ENCODE assay signal across 32 mouse cellular contexts in the genomic region with DNA sequence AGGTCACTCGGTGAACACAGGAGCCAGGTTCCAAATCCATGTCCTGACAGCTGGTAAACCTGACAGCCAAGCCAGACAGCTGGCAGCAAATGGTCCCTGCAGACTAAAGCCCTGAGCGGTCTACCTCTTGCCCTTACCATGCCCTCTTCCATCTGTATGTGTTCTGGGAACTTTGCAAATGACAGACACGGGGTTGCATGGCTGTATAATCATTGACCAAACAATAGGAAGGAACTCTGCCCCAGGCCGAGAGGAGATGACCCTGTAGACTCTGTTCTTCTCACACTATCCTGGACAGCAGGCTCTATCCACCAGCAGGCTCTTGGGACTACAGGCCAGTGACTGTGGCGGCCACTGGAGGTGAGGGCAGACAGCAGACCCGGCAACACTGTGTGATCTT. TPM values are rescaled to one million over a fixed set of nuclear protein-coding genes. Genes with fewer than 3 reads are reported as not detected.
DNase-seq lines count a peak whose midpoint lies in the region; ATAC-seq and TF ChIP-seq lines count a peak whose summit lies in the region.
"Had no signal": no experiment of that assay in that cellular context is flagged by ENCODE, and none has a peak within 500 bp of the region (broad histone marks: within the 10 kb centered on the region; RNA-seq: fewer than 3 reads in every experiment).

No protein-coding gene starts in this region.

- H3K9me3 ChIP-seq in kidney, embryonic 15.5 days (replicated peaks), result no peaks in the 10 kb centered on the region
- no peaks in the 10 kb centered on the region for H3K9me3 ChIP-seq in kidney, postnatal 0 days (replicated peaks; ENCODE audit: low read length)
- H3K9me3 ChIP-seq in kidney, embryonic 14.5 days (ENCODE audit: control insufficient read depth, low read length), result no peaks in the 10 kb centered on the region
- H3K9me3 ChIP-seq in liver, embryonic 14.5 days (ENCODE audit: control insufficient read depth, low read length), result no peaks in the 10 kb centered on the region
- H3K9me3 ChIP-seq in liver, embryonic 11.5 days (ENCODE audit: control insufficient read depth, low read length), result no peaks in the 10 kb centered on the region
- H3K9me3 ChIP-seq in liver, postnatal 0 days (ENCODE audit: low read length), result no peaks in the 10 kb centered on the region
- H3K9me3 ChIP-seq: embryonic facial prominence, embryonic 10.5 days; embryonic facial prominence, embryonic 13.5 days; forebrain, embryonic 12.5 days; forebrain, embryonic 15.5 days; G1E; heart, embryonic 12.5 days; heart, embryonic 15.5 days; hindbrain, embryonic 10.5 days; hindbrain, embryonic 13.5 days had no signal

- ATAC-seq in kidney, embryonic 15.5 days (replicated peaks; ENCODE audit: low FRiP score), result no peak
- no peak for ATAC-seq in kidney, postnatal 0 days (replicated peaks; ENCODE audit: low FRiP score, low read depth)
- no peak for ATAC-seq in kidney, embryonic 14.5 days (ENCODE audit: low FRiP score, low TSS enrichment)
- ATAC-seq in liver, embryonic 14.5 days (ENCODE audit: insufficient read depth), result 0 out of 2 replicates have a peak, but pooled peaks have one; percentile 11
- ATAC-seq in liver, embryonic 11.5 days (replicated peaks; ENCODE audit: low FRiP score), result no peak
- ATAC-seq in liver, postnatal 0 days, result peak; percentile 61
- ATAC-seq: forebrain, embryonic 15.5 days; Patski had no signal

- WGBS in kidney, adult 2 months, result 48% methylated on average over 6 of the region's 6 CpGs
- 73% methylated on average over 6 of the region's 6 CpGs for WGBS in kidney, embryonic 15.5 days
- WGBS in kidney, postnatal 0 days, result 64% methylated on average over 6 of the region's 6 CpGs
- 73% methylated on average over 6 of the region's 6 CpGs for WGBS in kidney, embryonic 14.5 days
- 50% methylated on average over 6 of the region's 6 CpGs for WGBS in liver, embryonic 14.5 days (ENCODE audit: insufficient replicate concordance)
- 69% methylated on average over 6 of the region's 6 CpGs for WGBS in liver, embryonic 11.5 days
- 59% methylated on average over 6 of the region's 6 CpGs for WGBS in liver, postnatal 0 days (ENCODE audit: insufficient replicate concordance)

- no peak overlapping the region for H3K4me3 ChIP-seq in kidney, adult 2 months (ENCODE audit: insufficient read depth, low read depth, low read length)
- H3K4me3 ChIP-seq in kidney, embryonic 15.5 days (replicated peaks), result no peak overlapping the region
- no peak overlapping the region for H3K4me3 ChIP-seq in kidney, postnatal 0 days (replicated peaks; ENCODE audit: low read depth, low read length)
- no peak overlapping the region for H3K4me3 ChIP-seq in kidney, embryonic 14.5 days (ENCODE audit: low read length)
- no peak overlapping the region for H3K4me3 ChIP-seq in liver, embryonic 14.5 days (ENCODE audit: insufficient read depth in 1 of 2, low read depth in 2 of 2, low read length in 2 of 2)
- H3K4me3 ChIP-seq in liver, embryonic 11.5 days (ENCODE audit: low read depth, low read length), result no peak overlapping the region
- no peak overlapping the region for H3K4me3 ChIP-seq in liver, postnatal 0 days (ENCODE audit: low read depth, low read length)
- H3K4me3 ChIP-seq: embryonic facial prominence, embryonic 10.5 days; embryonic facial prominence, embryonic 13.5 days; erythroblast, embryonic 14.5 days; forebrain, embryonic 12.5 days; forebrain, embryonic 15.5 days; heart, embryonic 12.5 days; heart, embryonic 15.5 days; hindbrain, embryonic 10.5 days; hindbrain, embryonic 13.5 days had no signal

- H3K27me3 ChIP-seq in kidney, adult 2 months (replicated peaks; ENCODE audit: control insufficient read depth, insufficient read depth, low read length), result no peaks in the 10 kb centered on the region
- 0 out of 2 replicates have a peak, but pooled peaks cover under 1% of the 10 kb centered on the region for H3K27me3 ChIP-seq in kidney, embryonic 15.5 days
- H3K27me3 ChIP-seq in kidney, postnatal 0 days (ENCODE audit: insufficient read depth, low read length), result no peaks in the 10 kb centered on the region
- H3K27me3 ChIP-seq in kidney, embryonic 14.5 days (ENCODE audit: control insufficient read depth, insufficient read depth, low read length), result no peaks in the 10 kb centered on the region
- no peaks in the 10 kb centered on the region for H3K27me3 ChIP-seq in liver, embryonic 14.5 days (ENCODE audit: control insufficient read depth, insufficient read depth, low read length)
- peaks cover 5% of the 10 kb centered on the region for H3K27me3 ChIP-seq in liver, embryonic 11.5 days (replicated peaks; ENCODE audit: control insufficient read depth, insufficient read depth, low read length)
- H3K27me3 ChIP-seq in liver, postnatal 0 days (ENCODE audit: insufficient read depth, low read length), result 0 out of 2 replicates have a peak, but pooled peaks cover 2% of the 10 kb centered on the region
- H3K27me3 ChIP-seq: embryonic facial prominence, embryonic 13.5 days; forebrain, embryonic 15.5 days; heart, embryonic 15.5 days; hindbrain, embryonic 13.5 days had no signal

- H3K36me3 ChIP-seq in kidney, adult 2 months (ENCODE audit: control insufficient read depth, insufficient read depth, low read length), result no peaks in the 10 kb centered on the region
- H3K36me3 ChIP-seq in kidney, embryonic 15.5 days, result no peaks in the 10 kb centered on the region
- H3K36me3 ChIP-seq in kidney, postnatal 0 days (ENCODE audit: insufficient read depth, low read length), result no peaks in the 10 kb centered on the region
- no peaks in the 10 kb centered on the region for H3K36me3 ChIP-seq in kidney, embryonic 14.5 days (ENCODE audit: control insufficient read depth, insufficient read depth, low read length)
- H3K36me3 ChIP-seq in liver, embryonic 14.5 days (replicated peaks; ENCODE audit: control insufficient read depth, insufficient read depth, low read depth), result no peaks in the 10 kb centered on the region
- no peaks in the 10 kb centered on the region for H3K36me3 ChIP-seq in liver, embryonic 11.5 days (ENCODE audit: control insufficient read depth, insufficient read depth, low read length)
- no peaks in the 10 kb centered on the region for H3K36me3 ChIP-seq in liver, postnatal 0 days (replicated peaks; ENCODE audit: insufficient read depth, low read length)
- H3K36me3 ChIP-seq: embryonic facial prominence, embryonic 10.5 days; embryonic facial prominence, embryonic 13.5 days; forebrain, embryonic 12.5 days; forebrain, embryonic 15.5 days; G1E; heart, embryonic 12.5 days; heart, embryonic 15.5 days; hindbrain, embryonic 10.5 days; hindbrain, embryonic 13.5 days had no signal

- DNase-seq in kidney, adult 2 months, result peak; percentile 55
- DNase-seq in kidney, postnatal 0 days (ENCODE audit: low spot score), result peak; percentile 9
- no peak for DNase-seq in liver, embryonic 14.5 days (ENCODE audit: low read depth in 3 of 3, low spot score in 3 of 3)
- no peak for DNase-seq in liver, embryonic 11.5 days (ENCODE audit: low spot score)
- DNase-seq in liver, postnatal 0 days, result no peak
- no peak for DNase-seq in cerebellum, adult 18-20 months
- DNase-seq: adrenal gland, adult 2 months; adrenal gland, postnatal 14 days; B cell, adult 2 months; cerebellum, adult 11 months; cerebellum, adult 8-10 months; cerebellum, postnatal 10 days; cerebellum, postnatal 36 days; embryo, embryonic 11 days; gastrocnemius, postnatal 25 days; heart, adult 18-20 months; heart, postnatal 10 days; heart, postnatal 36 days had no signal

- H3K27ac ChIP-seq in kidney, adult 2 months (ENCODE audit: insufficient read depth, low read depth, low read length), result no peak overlapping the region
- H3K27ac ChIP-seq in kidney, embryonic 15.5 days, result no peak overlapping the region
- H3K27ac ChIP-seq in kidney, postnatal 0 days, result no peak overlapping the region
- no peak overlapping the region for H3K27ac ChIP-seq in kidney, embryonic 14.5 days (ENCODE audit: low read depth, low read length)
- no peak overlapping the region for H3K27ac ChIP-seq in liver, embryonic 14.5 days
- H3K27ac ChIP-seq in liver, embryonic 11.5 days (ENCODE audit: low read depth, low read length), result no peak overlapping the region
- H3K27ac ChIP-seq in liver, postnatal 0 days (ENCODE audit: low read depth), result no peak overlapping the region
- H3K27ac ChIP-seq: embryonic facial prominence, embryonic 10.5 days; embryonic facial prominence, embryonic 13.5 days; forebrain, embryonic 12.5 days; forebrain, embryonic 15.5 days; heart, embryonic 15.5 days; hindbrain, embryonic 10.5 days; hindbrain, embryonic 13.5 days had no signal

- no peak overlapping the region for H3K9ac ChIP-seq in kidney, embryonic 15.5 days
- no peak overlapping the region for H3K9ac ChIP-seq in kidney, postnatal 0 days (ENCODE audit: low read depth, low read length)
- no peak overlapping the region for H3K9ac ChIP-seq in kidney, embryonic 14.5 days (ENCODE audit: low read depth, low read length)
- H3K9ac ChIP-seq in liver, embryonic 14.5 days (replicated peaks), result no peak overlapping the region
- H3K9ac ChIP-seq in liver, embryonic 11.5 days (ENCODE audit: low read depth, low read length), result no peak overlapping the region
- no peak overlapping the region for H3K9ac ChIP-seq in liver, postnatal 0 days (replicated peaks)
- H3K9ac ChIP-seq: embryonic facial prominence, embryonic 13.5 days; forebrain, embryonic 12.5 days; forebrain, embryonic 15.5 days; heart, embryonic 12.5 days; heart, embryonic 15.5 days; hindbrain, embryonic 13.5 days had no signal

- 0 out of 2 replicates have a peak, but pooled peaks have one; percentile 5 for TF ChIP-seq CTCF in kidney, adult 2 months (conservative IDR thresholded peaks at IDR 0.05; ENCODE audit: insufficient read depth, insufficient read length, low read depth, low read length)
- TF ChIP-seq CTCF in kidney, postnatal 0 days (IDR thresholded peaks at IDR 0.05; ENCODE audit: low read depth), result no peak
- no peak for TF ChIP-seq CTCF in liver, embryonic 14.5 days (IDR thresholded peaks at IDR 0.05; ENCODE audit: low read depth)
- TF ChIP-seq CTCF in liver, postnatal 0 days (IDR thresholded peaks at IDR 0.05; ENCODE audit: low read depth), result no peak

- H3K4me1 ChIP-seq in kidney, adult 2 months (ENCODE audit: control insufficient read depth, insufficient read depth, low read length), result no peaks in the 10 kb centered on the region
- H3K4me1 ChIP-seq in kidney, embryonic 15.5 days, result 0 out of 2 replicates have a peak, but pooled peaks cover 5% of the 10 kb centered on the region
- no peaks in the 10 kb centered on the region for H3K4me1 ChIP-seq in kidney, postnatal 0 days (replicated peaks; ENCODE audit: insufficient read depth, low read length)
- no peaks in the 10 kb centered on the region for H3K4me1 ChIP-seq in kidney, embryonic 14.5 days (ENCODE audit: control insufficient read depth, insufficient read depth, low read length)
- no peaks in the 10 kb centered on the region for H3K4me1 ChIP-seq in liver, embryonic 14.5 days (replicated peaks; ENCODE audit: control insufficient read depth in 2 of 2, insufficient read depth in 2 of 2, low read length in 1 of 2)
- H3K4me1 ChIP-seq in liver, embryonic 11.5 days (replicated peaks; ENCODE audit: control insufficient read depth, insufficient read depth, low read length), result 0 out of 2 replicates have a peak, but pooled peaks cover 2% of the 10 kb centered on the region
- H3K4me1 ChIP-seq in liver, postnatal 0 days (ENCODE audit: insufficient read depth), result peaks cover 5% of the 10 kb centered on the region; the same call in 1 of the 2 replicates
- H3K4me1 ChIP-seq: embryonic facial prominence, embryonic 10.5 days; embryonic facial prominence, embryonic 13.5 days; forebrain, embryonic 12.5 days; forebrain, embryonic 15.5 days; hindbrain, embryonic 10.5 days; hindbrain, embryonic 13.5 days had no signal

- H3K4me2 ChIP-seq in kidney, embryonic 15.5 days, result no peak overlapping the region
- H3K4me2 ChIP-seq in kidney, postnatal 0 days (ENCODE audit: low read length), result no peak overlapping the region
- H3K4me2 ChIP-seq in kidney, embryonic 14.5 days (replicated peaks; ENCODE audit: low read depth, low read length), result no peak overlapping the region
- H3K4me2 ChIP-seq in liver, embryonic 14.5 days (ENCODE audit: low read depth), result no peak overlapping the region
- H3K4me2 ChIP-seq in liver, embryonic 11.5 days, result no peak overlapping the region
- H3K4me2 ChIP-seq in liver, postnatal 0 days (ENCODE audit: low read depth, low read length), result 0 out of 2 replicates have a peak overlapping the region, but pooled peaks have one; percentile 26
- H3K4me2 ChIP-seq: embryonic facial prominence, embryonic 13.5 days; forebrain, embryonic 12.5 days; forebrain, embryonic 15.5 days; heart, embryonic 12.5 days; heart, embryonic 15.5 days; hindbrain, embryonic 13.5 days had no signal

- no peak for TF ChIP-seq POLR2A in kidney, adult 2 months (IDR thresholded peaks at IDR 0.05; ENCODE audit: low read depth, low read length)

- TF ChIP-seq EP300 in liver, embryonic 14.5 days (IDR thresholded peaks at IDR 0.05; ENCODE audit: low read depth), result no peak
- no peak for TF ChIP-seq EP300 in liver, postnatal 0 days (IDR thresholded peaks at IDR 0.05; ENCODE audit: low read depth)

RNA-seq across cellular contexts. Expression of gene Cib4, which starts 11.0 kb away (rescaled TPM):
- not detected in 2 replicates for polyA plus RNA-seq in kidney, adult 2 months (2012; rRNA removed)
- not detected in 2 replicates for polyA plus RNA-seq in kidney, embryonic 15.5 days (2015; fragmentation: Nextera tagmentation; extraction: Ambion mirVana)
- polyA plus RNA-seq in kidney, postnatal 0 days (2015; fragmentation: Nextera tagmentation; extraction: Ambion mirVana), result not detected in 2 replicates
- polyA plus RNA-seq in kidney, embryonic 14.5 days (2014; fragmentation: Nextera tagmentation; extraction: Ambion mirVana), result not detected in 2 replicates
- not detected in 2 replicates for polyA plus RNA-seq in liver, embryonic 14.5 days (2012; rRNA removed)
- not detected in 2 replicates for polyA plus RNA-seq in liver, embryonic 14.5 days (2014; fragmentation: Nextera tagmentation; extraction: Ambion mirVana)
- not detected in 2 replicates for polyA plus RNA-seq in liver, embryonic 11.5 days (2014; fragmentation: Nextera tagmentation; extraction: Ambion mirVana)
- polyA plus RNA-seq in liver, postnatal 0 days (2015; fragmentation: Nextera tagmentation; extraction: Ambion mirVana), result not detected in 2 replicates
- polyA plus RNA-seq: cortical plate, adult 2 months; embryonic facial prominence, embryonic 10.5 days; embryonic facial prominence, embryonic 13.5 days; erythroblast, embryonic 14.5 days; forebrain, embryonic 12.5 days; forebrain, embryonic 15.5 days; G1E; heart, embryonic 12.5 days; heart, embryonic 15.5 days; hindbrain, embryonic 10.5 days; hindbrain, embryonic 13.5 days; Patski had no signal

RNA-seq across cellular contexts. Expression of gene Kcnk3, which starts 53.3 kb away (rescaled TPM):
- polyA plus RNA-seq in kidney, adult 2 months (2012; rRNA removed), result 25.0 and 30.0 TPM in 2 replicates
- 2.7 and 8.0 TPM in 2 replicates for polyA plus RNA-seq in kidney, embryonic 15.5 days (2015; fragmentation: Nextera tagmentation; extraction: Ambion mirVana)
- 1.8 and 2.0 TPM in 2 replicates for polyA plus RNA-seq in kidney, postnatal 0 days (2015; fragmentation: Nextera tagmentation; extraction: Ambion mirVana)
- polyA plus RNA-seq in kidney, embryonic 14.5 days (2014; fragmentation: Nextera tagmentation; extraction: Ambion mirVana), result 1.5 and 2.1 TPM in 2 replicates
- 0.07 and 0.11 TPM in 2 replicates for polyA plus RNA-seq in liver, embryonic 14.5 days (2012; rRNA removed)
- polyA plus RNA-seq in liver, embryonic 14.5 days (2014; fragmentation: Nextera tagmentation; extraction: Ambion mirVana), result 0.11 and 0.16 TPM in 2 replicates
- polyA plus RNA-seq in liver, embryonic 11.5 days (2014; fragmentation: Nextera tagmentation; extraction: Ambion mirVana), result 0.75 and 1.6 TPM in 2 replicates
- polyA plus RNA-seq in liver, postnatal 0 days (2015; fragmentation: Nextera tagmentation; extraction: Ambion mirVana), result 0.26 and 0.46 TPM in 2 replicates
- polyA plus RNA-seq: erythroblast, embryonic 14.5 days; G1E; Patski had no signal

Comparison
In these comparisons a context has a peak if more than half of its experiments do, and no peak if none do; other contexts are left out.
1. ATAC-seq: peak in liver, embryonic 14.5 days (single experiment) and liver, postnatal 0 days (single experiment); none in kidney, embryonic 15.5 days (single experiment), kidney, postnatal 0 days (single experiment), kidney, embryonic 14.5 days (single experiment) and liver, embryonic 11.5 days (single experiment).
2. DNase-seq: peak in kidney, adult 2 months (single experiment) and kidney, postnatal 0 days (single experiment); none in liver, embryonic 14.5 days (0 of 3), liver, embryonic 11.5 days (single experiment), liver, postnatal 0 days (single experiment) and cerebellum, adult 18-20 months (0 of 2).